Mouse (Mus musculus): ENCODE measurements at regions not wholly inside any gene's neighbourhood (a gene's known extent, or its start where the extent isn't known, plus 50 kb on each side); places are given as distances from the start of the nearest gene placed in this dataset.

- Histone ChIP-seq H3K9me3 (replicated peaks; ENCODE audit: control insufficient read depth, low read length) (no peaks in the 10 kb centered on the region), H3K9ac (ENCODE audit: low read length) (no peak overlapping the region), H3K36me3 (ENCODE audit: control insufficient read depth, insufficient read depth) (no peaks in the 10 kb centered on the region), H3K27me3 (ENCODE audit: control insufficient read depth, insufficient read depth, low read length) (no peaks in the 10 kb centered on the region), H3K27ac (ENCODE audit: low read length) (no peak overlapping the region), H3K4me1 (ENCODE audit: control insufficient read depth, insufficient read depth, low read length) (no peaks in the 10 kb centered on the region), H3K4me2 (ENCODE audit: low read depth, low read length) (no peak overlapping the region), H3K4me3 (ENCODE audit: low read length) (no peak overlapping the region)
- 67% methylated on average over 5 of the region's 5 CpGs for WGBS
- no peak for ATAC-seq (replicated peaks; ENCODE audit: extremely low read depth, insufficient read depth, low FRiP score)
These were observed 752.6 kb downstream of the Jrkl start for GRCm38 (mm10) chr9:12492890-12493618.

GRCm38 (mm10) chr9:12457810-12458209 lies 787.8 kb downstream of the Jrkl start:
- H3K4me2 ChIP-seq (ENCODE audit: low read depth, low read length): no peak overlapping the region
- WGBS: 67% methylated on average over 2 of the region's 2 CpGs
- no peaks in the 10 kb centered on the region for H3K36me3 ChIP-seq (ENCODE audit: control insufficient read depth, insufficient read depth)
- no peaks in the 10 kb centered on the region for H3K9me3 ChIP-seq (replicated peaks; ENCODE audit: control insufficient read depth, low read length)
- no peaks in the 10 kb centered on the region for H3K27me3 ChIP-seq (ENCODE audit: control insufficient read depth, insufficient read depth, low read length)
- no peak overlapping the region for H3K27ac ChIP-seq (ENCODE audit: low read length)
- H3K4me1 ChIP-seq (ENCODE audit: control insufficient read depth, insufficient read depth, low read length): no peaks in the 10 kb centered on the region
- no peak overlapping the region for H3K9ac ChIP-seq (ENCODE audit: low read length)
- H3K4me3 ChIP-seq (ENCODE audit: low read length): no peak overlapping the region
- no peak for ATAC-seq (replicated peaks; ENCODE audit: extremely low read depth, insufficient read depth, low FRiP score)

GRCm38 (mm10) chr9:12456695-12457094 lies 788.9 kb downstream of the Jrkl start:
- Histone ChIP-seq H3K4me3 (ENCODE audit: low read length) (no peak overlapping the region), H3K4me2 (ENCODE audit: low read depth, low read length) (no peak overlapping the region), H3K27me3 (ENCODE audit: control insufficient read depth, insufficient read depth, low read length) (no peaks in the 10 kb centered on the region), H3K36me3 (ENCODE audit: control insufficient read depth, insufficient read depth) (no peaks in the 10 kb centered on the region), H3K9me3 (replicated peaks; ENCODE audit: control insufficient read depth, low read length) (no peaks in the 10 kb centered on the region), H3K4me1 (ENCODE audit: control insufficient read depth, insufficient read depth, low read length) (no peaks in the 10 kb centered on the region), H3K9ac (ENCODE audit: low read length) (no peak overlapping the region), H3K27ac (ENCODE audit: low read length) (no peak overlapping the region)
- ATAC-seq (replicated peaks; ENCODE audit: extremely low read depth, insufficient read depth, low FRiP score): no peak

DNA sequence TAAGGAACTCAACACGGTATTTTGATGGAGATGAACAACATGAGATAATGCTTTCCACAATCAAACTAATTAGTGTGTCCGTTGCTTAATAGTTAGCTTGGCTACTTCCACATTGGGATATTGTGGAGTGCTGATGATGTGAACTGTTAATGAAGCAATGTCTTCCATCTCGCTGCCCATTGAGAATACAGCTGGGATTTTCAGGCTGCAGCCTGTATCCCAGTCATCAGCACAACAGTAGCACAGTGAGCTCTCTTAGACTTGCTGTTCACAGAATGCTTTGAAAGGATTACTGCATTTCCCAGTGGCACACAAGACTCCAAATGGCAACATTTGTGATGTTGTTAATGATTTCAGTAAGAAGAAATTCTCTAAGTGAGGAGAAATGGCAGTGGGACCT lies 811.5 kb downstream of the Jrkl start:
- H3K27ac ChIP-seq (ENCODE audit: low read length): no peak overlapping the region
- 62% methylated on average over 3 of the region's 3 CpGs for WGBS
- no peak overlapping the region for H3K4me3 ChIP-seq (ENCODE audit: low read length)
- H3K36me3 ChIP-seq (ENCODE audit: control insufficient read depth, insufficient read depth): no peaks in the 10 kb centered on the region
- H3K9me3 ChIP-seq (replicated peaks; ENCODE audit: control insufficient read depth, low read length): no peaks in the 10 kb centered on the region
- H3K9ac ChIP-seq (ENCODE audit: low read length): no peak overlapping the region
- H3K4me1 ChIP-seq (ENCODE audit: control insufficient read depth, insufficient read depth, low read length): no peaks in the 10 kb centered on the region
- no peak for ATAC-seq (replicated peaks; ENCODE audit: extremely low read depth, insufficient read depth, low FRiP score)
- no peak overlapping the region for H3K4me2 ChIP-seq (ENCODE audit: low read depth, low read length)
- no peaks in the 10 kb centered on the region for H3K27me3 ChIP-seq (ENCODE audit: control insufficient read depth, insufficient read depth, low read length)

DNA sequence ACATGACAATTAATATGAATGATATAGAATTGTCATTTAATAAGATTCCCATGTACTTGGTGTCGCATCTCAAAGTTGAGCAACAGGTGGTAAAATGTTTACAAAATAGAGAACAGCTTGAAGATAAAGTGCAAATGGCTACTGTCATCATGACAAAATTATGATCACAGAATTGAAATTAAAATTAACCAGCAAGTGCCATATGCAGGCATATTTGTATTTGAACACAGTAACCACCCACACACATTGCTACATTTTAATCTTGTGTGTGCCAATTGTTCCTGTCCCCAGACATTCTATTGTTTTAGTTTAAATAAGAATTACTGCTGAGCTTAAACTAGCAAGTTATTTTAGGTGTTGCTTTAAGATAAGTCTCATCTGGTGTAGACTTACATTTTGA lies 823.7 kb downstream of the Jrkl start:
- no peak overlapping the region for H3K4me3 ChIP-seq (ENCODE audit: low read length)
- no peaks in the 10 kb centered on the region for H3K9me3 ChIP-seq (replicated peaks; ENCODE audit: control insufficient read depth, low read length)
- H3K4me2 ChIP-seq (ENCODE audit: low read depth, low read length): no peak overlapping the region
- no peak overlapping the region for H3K27ac ChIP-seq (ENCODE audit: low read length)
- no peaks in the 10 kb centered on the region for H3K27me3 ChIP-seq (ENCODE audit: control insufficient read depth, insufficient read depth, low read length)
- 79% methylated on average over 1 of the region's 1 CpGs for WGBS
- H3K9ac ChIP-seq (ENCODE audit: low read length): no peak overlapping the region
- no peaks in the 10 kb centered on the region for H3K36me3 ChIP-seq (ENCODE audit: control insufficient read depth, insufficient read depth)
- no peak for ATAC-seq (replicated peaks; ENCODE audit: extremely low read depth, insufficient read depth, low FRiP score)
- no peaks in the 10 kb centered on the region for H3K4me1 ChIP-seq (ENCODE audit: control insufficient read depth, insufficient read depth, low read length)

DNA sequence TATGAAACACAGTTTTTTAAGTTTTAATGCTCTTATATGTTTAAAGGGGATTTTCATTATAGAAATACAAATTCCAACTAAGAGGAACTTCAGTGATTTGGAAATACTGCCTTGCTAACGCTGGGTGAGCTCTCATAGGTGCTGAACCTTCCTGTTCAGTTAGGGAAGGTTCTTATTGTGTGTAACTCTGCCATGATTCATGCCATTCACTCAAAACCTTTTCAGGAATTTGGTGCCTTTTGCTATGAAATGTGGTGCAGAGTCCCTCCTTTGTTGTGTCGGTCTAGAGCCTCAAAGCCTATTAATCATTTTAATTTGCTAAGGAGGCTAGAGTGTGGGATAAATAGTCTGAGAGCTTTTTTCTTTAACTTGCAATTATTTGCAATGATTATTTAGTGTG lies 837.1 kb downstream of the Jrkl start:
- no peak for ATAC-seq (replicated peaks; ENCODE audit: extremely low read depth, insufficient read depth, low FRiP score)

DNA sequence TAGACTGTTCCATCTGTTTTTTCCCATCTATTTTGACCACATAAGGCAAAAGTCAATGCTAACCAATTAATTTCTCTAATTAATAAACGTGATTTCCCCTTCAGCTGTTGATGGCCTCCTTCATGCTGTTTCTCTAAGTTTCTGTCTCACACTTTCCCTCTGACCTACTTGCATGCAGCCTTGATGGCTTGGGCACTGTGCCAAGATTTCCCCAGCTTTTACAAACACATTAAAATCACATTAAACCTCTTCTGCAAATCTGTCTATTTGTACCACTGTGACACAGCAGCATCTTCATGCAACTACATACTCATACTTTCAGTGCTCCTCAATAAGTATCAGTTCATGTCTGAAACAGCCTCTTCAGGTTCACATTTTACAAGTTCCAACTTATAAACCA lies 841.4 kb downstream of the Jrkl start:
- no peaks in the 10 kb centered on the region for H3K36me3 ChIP-seq (ENCODE audit: control insufficient read depth, insufficient read depth)
- no peaks in the 10 kb centered on the region for H3K4me1 ChIP-seq (ENCODE audit: control insufficient read depth, insufficient read depth, low read length)
- 48% methylated on average over 1 of the region's 1 CpGs for WGBS
- no peak overlapping the region for H3K27ac ChIP-seq (ENCODE audit: low read length)
- no peaks in the 10 kb centered on the region for H3K27me3 ChIP-seq (ENCODE audit: control insufficient read depth, insufficient read depth, low read length)
- H3K4me3 ChIP-seq (ENCODE audit: low read length): no peak overlapping the region
- H3K9ac ChIP-seq (ENCODE audit: low read length): no peak overlapping the region
- H3K4me2 ChIP-seq (ENCODE audit: low read depth, low read length): no peak overlapping the region
- H3K9me3 ChIP-seq (replicated peaks; ENCODE audit: control insufficient read depth, low read length): no peaks in the 10 kb centered on the region
- no peak for ATAC-seq (replicated peaks; ENCODE audit: extremely low read depth, insufficient read depth, low FRiP score)

More for the DNA sequence above, 837.1 kb downstream of the Jrkl start:
- no peak overlapping the region for H3K4me2 ChIP-seq (ENCODE audit: low read depth, low read length)
- H3K27me3 ChIP-seq (ENCODE audit: control insufficient read depth, insufficient read depth, low read length): no peaks in the 10 kb centered on the region
- H3K27ac ChIP-seq (ENCODE audit: low read length): no peak overlapping the region
- no peak overlapping the region for H3K4me3 ChIP-seq (ENCODE audit: low read length)
- no peak overlapping the region for H3K9ac ChIP-seq (ENCODE audit: low read length)
- 83% methylated on average over 2 of the region's 2 CpGs for WGBS
- no peaks in the 10 kb centered on the region for H3K4me1 ChIP-seq (ENCODE audit: control insufficient read depth, insufficient read depth, low read length)
- H3K9me3 ChIP-seq (replicated peaks; ENCODE audit: control insufficient read depth, low read length): no peaks in the 10 kb centered on the region
- no peaks in the 10 kb centered on the region for H3K36me3 ChIP-seq (ENCODE audit: control insufficient read depth, insufficient read depth)

DNA sequence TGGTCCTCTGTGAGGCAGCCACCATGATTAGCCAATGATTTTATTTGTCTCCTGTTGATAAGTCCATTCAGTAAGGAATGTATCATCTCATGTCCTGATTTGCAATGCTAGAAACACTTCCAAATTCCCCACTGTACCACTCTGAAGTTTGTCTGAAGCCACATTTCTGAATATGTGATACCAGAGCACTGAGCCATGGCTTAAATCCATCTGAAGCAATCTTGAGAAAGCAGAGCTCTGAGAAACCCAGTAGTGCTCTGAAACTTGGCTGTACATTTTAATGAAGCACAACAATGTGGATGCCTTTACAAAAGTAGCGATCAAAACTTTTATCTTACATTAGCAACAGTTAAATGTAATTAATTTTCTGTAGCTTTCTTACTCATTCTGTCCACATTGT lies 850.0 kb downstream of the Jrkl start:
- Histone ChIP-seq H3K9me3 (replicated peaks; ENCODE audit: control insufficient read depth, low read length) (no peaks in the 10 kb centered on the region), H3K9ac (ENCODE audit: low read length) (no peak overlapping the region), H3K4me1 (ENCODE audit: control insufficient read depth, insufficient read depth, low read length) (no peaks in the 10 kb centered on the region), H3K27ac (ENCODE audit: low read length) (no peak overlapping the region), H3K36me3 (ENCODE audit: control insufficient read depth, insufficient read depth) (no peaks in the 10 kb centered on the region), H3K4me3 (ENCODE audit: low read length) (no peak overlapping the region), H3K27me3 (ENCODE audit: control insufficient read depth, insufficient read depth, low read length) (no peaks in the 10 kb centered on the region), H3K4me2 (ENCODE audit: low read depth, low read length) (no peak overlapping the region)
- ATAC-seq (replicated peaks; ENCODE audit: extremely low read depth, insufficient read depth, low FRiP score): no peak
- WGBS: 63% methylated on average over 1 of the region's 1 CpGs

GRCm38 (mm10) chr9:12380732-12381645 lies 864.6 kb downstream of the Jrkl start:
- Histone ChIP-seq H3K4me3 (ENCODE audit: low read length) (no peak overlapping the region), H3K27me3 (ENCODE audit: control insufficient read depth, insufficient read depth, low read length) (no peaks in the 10 kb centered on the region), H3K9ac (ENCODE audit: low read length) (no peak overlapping the region), H3K27ac (ENCODE audit: low read length) (peak overlapping the region; percentile 62), H3K9me3 (replicated peaks; ENCODE audit: control insufficient read depth, low read length) (no peaks in the 10 kb centered on the region), H3K4me1 (ENCODE audit: control insufficient read depth, insufficient read depth, low read length) (peaks cover 2% of the 10 kb centered on the region; the same call in 1 of the 2 replicates), H3K4me2 (ENCODE audit: low read depth, low read length) (peak overlapping the region; percentile 26; the same call in 1 of the 2 replicates), H3K36me3 (ENCODE audit: control insufficient read depth, insufficient read depth) (no peaks in the 10 kb centered on the region)
- WGBS: 7% methylated on average over 4 of the region's 4 CpGs
- ATAC-seq (replicated peaks; ENCODE audit: extremely low read depth, insufficient read depth, low FRiP score): peak; percentile 32; the same call in 1 of the 2 replicates
